Mouse (Mus musculus) left cerebral cortex, postnatal 10 days (tissue): ENCODE data around the gene Col18a1. TPM values are rescaled to one million over a fixed set of nuclear protein-coding genes. Genes with fewer than 3 reads are reported as not detected.
A peak's percentile ranks its signal among the peaks of the same experiment; 100 is the strongest.

Source experiments
- DNase-seq, 2 experiments: peaks; one replicate each; pipeline ENCODE4 v3.0.0; 2021 to 2022; ENCODE audit warnings: low spot score in 2 of 2, mixed read lengths in 1 of 2; ENCODE audit errors: extremely low spot score in 1 of 2
- intact Hi-C: fragments of 180-260 bp; cut with DNase I; formaldehyde crosslinking; loops from one replicate; pipeline ENCODE4 v1.15.1; 2025
- total RNA-seq, 2 experiments: library from RNA; stranded (reverse); gene quantifications; 2 replicates each; pipeline ENCODE4 v1.2.3; 2021

Col18a1 gene
- total RNA-seq, 2 experiments from 2014 or later = 12.5 to 13.4 TPM

DNA sequence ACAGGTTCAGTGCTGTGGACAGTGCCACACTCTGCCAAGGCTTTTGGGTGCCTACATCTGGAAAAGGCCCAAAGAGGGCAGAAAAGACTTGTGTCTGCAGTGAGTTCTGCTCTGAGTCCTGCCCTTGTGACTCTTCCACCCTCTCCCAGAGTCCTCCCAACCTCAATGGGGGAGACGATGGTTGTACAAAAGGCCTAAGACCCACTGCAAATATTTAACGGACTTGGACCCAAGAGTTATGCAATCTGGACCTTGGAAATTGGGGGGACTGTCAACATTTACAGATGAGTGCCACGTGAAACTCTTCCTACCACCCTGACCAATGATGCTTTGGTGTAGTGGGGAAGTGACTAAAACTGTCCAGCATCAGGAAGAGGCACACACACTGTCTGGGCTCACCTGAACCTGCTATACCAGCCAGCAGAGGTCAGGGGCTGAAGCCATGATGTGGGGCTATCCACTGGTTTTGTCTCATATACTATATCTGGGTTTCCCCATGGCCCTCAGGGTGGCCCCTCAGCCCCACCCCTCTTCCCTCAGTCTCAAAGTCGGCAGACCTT, 74.7 kb downstream of the Col18a1 start:
- intact Hi-C loops = no loop called here
- no peak for DNase-seq

DNA sequence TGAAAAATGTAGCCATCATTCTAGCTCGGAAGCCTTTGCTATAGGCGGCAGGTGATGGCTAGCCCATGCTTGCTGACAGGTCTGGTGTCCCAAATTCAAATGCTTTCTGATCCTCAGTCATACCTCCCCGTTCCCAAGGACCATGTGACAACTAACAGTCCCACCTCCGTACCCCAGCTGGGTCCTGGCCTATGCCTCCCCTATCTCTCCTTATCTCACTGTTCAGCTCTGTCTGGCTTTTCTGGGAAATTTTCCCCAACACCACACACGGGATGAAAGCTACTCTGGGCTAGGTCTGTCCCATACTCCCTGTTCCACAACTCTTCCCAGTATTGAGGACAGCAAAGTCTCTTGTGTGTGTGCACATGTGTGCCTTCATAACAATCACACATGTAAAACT, 76.3 kb downstream of the Col18a1 start:
- intact Hi-C loops = no loop called here
- DNase-seq = no peak

DNA sequence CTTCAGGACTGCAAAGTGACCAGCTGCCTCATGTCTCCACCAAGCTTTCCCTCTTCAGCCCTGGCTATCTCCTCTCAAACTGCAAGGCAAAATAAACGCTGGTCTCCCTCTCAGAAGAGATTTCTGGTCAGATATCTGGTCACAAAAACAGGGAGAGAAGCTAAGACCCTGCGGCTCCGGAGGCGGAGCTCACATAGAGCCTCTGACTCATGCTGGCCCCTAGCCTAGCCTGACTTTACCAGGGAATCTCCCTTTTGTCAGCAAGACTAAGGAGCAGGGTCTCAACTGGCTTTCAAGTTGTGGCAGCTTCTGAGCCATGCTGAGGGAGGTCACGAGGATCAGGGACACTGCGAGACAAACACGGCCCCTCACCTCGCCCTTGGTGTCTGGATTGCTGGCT, 77.0 kb downstream of the Col18a1 start:
- intact Hi-C loops = loop anchor here (5.0 to 10.0 kb wide), 2 partner anchors 38 to 265 kb away; no protein-coding TSS in a partner anchor

DNA sequence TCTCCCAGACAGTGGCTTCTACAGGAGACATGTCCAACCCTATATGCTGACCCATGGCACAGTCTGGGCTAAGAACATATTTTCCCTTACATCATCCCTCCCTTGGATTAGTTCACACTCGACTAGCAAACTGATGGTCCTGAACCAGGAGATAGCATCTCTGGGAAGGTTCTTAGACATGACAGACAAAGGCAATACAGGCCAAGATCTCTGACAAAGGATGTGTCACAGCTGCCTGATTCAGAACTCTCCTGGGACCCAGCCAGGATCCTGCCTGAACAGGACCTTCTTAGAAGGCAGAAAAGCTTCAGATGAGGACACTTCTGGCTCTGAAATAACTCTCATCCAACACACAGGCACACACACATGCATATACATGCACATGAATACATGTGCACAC, 81.8 kb downstream of the Col18a1 start:
- DNase-seq = no peak
- intact Hi-C loops = loop anchor here (5.0 to 10.0 kb wide), 2 partner anchors 168 to 270 kb away; no protein-coding TSS in a partner anchor

More for the DNA sequence above, 77.0 kb downstream of the Col18a1 start:
- no peak for DNase-seq

DNA sequence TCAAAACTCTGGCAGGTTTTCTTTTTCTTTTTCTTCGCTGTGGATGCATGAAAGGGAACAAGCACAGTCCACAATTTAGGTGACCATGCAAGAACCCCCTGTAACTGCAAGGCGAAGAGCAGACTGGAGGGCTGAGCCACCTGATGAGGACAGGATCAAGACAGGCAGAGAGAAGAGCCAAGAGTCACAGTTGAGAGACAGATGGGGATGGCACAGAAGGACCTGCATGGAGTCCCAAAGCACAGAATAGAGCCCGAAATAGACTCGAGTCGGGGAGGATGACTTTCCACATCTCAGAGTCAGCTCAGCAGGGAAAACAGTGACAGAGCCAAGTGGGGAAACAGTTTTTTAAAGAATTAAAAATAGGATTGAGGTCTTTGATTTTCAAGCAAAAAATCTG, 83.4 kb downstream of the Col18a1 start:
- DNase-seq = no peak
- intact Hi-C loops = loop anchor here (5.0 to 10.0 kb wide), 2 partner anchors 169 to 272 kb away; no protein-coding TSS in a partner anchor

DNA sequence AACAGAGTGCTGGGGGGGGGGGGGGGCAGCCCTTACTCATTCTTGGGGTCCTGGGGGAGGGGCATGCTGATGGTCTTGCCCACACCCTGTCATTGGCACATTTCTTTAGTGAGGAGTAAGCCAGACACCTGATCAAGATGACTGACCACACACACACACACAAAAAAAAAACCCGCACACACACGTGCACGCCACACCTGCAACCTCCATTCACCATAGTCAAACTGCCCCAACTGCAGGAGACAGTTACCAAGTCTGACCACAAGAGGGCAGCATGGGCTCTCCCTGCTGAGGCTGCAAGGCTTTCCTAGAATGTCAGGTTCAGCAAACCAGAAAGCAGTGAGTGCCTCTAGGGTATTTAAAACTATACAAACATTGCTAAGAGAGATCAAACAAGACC, 83.9 kb downstream of the Col18a1 start:
- DNase-seq = peak; percentile 74 to 80
- intact Hi-C loops = loop anchor here (5.0 to 10.0 kb wide), 2 partner anchors 170 to 272 kb away; no protein-coding TSS in a partner anchor

DNA sequence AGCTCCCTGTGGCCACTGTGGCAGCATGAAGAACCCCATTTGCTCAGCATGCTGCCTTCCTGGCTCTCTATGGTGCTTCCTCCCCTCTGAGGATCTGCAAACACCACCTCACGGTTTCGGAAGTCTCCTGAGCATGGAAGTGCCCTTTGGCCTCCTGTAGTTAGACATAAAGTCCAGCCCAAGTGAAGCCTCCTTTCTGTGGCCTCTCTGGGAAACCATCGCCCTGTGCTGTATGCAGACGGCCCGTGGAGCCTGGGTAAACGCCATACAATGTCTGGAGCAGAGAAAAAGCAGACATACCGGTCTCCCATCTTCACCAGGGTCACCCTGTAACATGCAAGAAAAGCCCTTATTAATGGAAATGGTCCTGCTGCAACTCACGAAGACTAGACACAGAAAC, 87.4 kb downstream of the Col18a1 start:
- intact Hi-C loops = no loop called here
- DNase-seq = no peak

DNA sequence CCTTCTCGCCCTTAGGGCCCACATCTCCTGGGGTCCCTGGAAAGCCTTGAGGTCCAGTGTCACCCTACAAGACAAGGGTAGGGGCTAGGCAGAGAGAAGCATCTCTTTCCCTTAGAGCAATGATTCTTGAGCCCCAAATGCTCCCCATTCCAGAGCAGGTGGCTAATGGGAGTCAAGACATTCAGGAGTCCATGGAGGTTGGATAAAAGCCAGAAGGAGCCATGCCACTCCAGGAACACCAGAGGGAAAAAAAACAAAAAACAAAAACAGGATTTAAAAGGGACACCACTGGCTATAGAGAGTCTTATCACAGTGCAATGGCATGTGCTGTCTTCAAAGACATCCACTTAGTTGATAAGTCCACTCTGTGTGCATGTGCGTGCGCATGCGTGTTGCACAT, 87.9 kb downstream of the Col18a1 start:
- no peak for DNase-seq
- intact Hi-C loops = no loop called here

DNA sequence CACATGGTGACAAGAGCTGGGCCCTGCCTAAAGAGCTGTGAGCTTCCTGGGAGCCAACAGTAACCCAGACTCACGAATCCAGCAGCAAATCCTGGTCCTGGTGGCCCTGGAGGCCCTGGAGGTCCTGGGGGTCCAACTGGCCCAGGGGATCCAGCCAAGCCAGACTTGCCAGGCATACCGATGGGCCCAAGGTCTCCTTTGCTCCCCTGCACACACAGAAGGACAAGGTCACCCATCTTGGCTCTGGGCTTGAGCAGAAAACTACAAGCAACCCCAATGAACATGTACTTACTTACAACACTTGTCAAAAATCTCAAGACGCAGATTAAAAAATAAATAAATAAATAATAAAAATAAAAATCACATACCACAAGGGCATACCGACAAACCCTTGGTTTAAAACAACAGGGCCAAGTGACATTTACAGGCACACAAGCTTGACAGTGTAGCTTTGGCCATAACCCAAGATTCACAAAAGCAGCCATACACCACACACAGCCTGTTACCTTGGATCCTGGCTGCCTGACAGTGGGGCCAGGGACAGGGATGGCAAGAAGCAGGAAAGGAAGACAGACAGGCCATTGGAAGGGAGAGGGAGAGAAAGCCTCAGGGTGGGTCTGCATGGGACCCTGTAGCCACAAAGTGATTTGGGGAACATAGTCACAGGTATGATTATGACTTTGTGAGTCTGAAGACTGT, 91.9 kb downstream of the Col18a1 start:
- intact Hi-C loops = loop anchor here (5.0 kb wide), 1 partner anchor 237 kb away; no protein-coding TSS in a partner anchor
- DNase-seq = no peak

DNA sequence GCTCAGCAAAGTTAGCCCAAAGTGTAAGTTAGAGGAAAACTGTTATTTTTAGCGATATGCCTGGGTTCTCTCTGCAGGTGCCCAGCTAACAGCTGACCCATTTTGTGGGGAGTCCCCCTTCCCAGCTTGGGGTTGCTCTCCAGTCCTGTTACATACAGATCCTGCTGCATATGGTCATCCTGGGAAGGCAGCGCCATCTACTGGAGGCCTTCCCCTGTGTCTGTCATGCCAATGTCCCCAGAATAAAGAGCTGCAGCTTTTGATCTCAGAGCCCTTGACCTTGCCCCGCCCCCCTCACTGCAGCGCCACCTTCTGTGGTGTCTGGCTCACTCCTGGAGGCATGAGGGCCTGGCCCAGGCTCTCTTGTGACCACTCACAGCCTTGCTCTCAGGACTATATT, 96.3 kb downstream of the Col18a1 start:
- DNase-seq = peak in 1 of 2 experiments; percentile 79
- intact Hi-C loops = loop anchor here (5.0 kb wide), 1 partner anchor 233 kb away; no protein-coding TSS in a partner anchor

DNA sequence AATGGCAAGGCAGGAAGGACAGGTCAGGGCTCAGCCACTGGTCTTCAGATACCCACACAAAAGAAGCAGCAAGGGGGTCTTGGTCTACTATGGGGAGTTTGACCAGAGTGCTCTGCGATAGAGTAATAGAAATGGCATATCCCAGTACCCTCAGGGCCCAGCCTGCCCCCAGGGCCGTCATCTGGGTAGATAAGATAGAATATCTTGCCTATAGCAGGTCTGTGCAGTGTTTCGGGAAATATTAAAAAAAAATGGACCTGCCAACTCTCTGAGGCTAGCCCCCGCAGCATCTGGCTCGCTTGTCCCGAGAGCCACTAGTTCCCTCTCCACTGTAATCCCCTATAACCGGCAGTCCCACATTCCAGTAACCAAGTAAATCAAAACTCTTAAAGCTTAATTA, 97.9 kb downstream of the Col18a1 start:
- intact Hi-C loops = no loop called here
- no peak for DNase-seq

DNA sequence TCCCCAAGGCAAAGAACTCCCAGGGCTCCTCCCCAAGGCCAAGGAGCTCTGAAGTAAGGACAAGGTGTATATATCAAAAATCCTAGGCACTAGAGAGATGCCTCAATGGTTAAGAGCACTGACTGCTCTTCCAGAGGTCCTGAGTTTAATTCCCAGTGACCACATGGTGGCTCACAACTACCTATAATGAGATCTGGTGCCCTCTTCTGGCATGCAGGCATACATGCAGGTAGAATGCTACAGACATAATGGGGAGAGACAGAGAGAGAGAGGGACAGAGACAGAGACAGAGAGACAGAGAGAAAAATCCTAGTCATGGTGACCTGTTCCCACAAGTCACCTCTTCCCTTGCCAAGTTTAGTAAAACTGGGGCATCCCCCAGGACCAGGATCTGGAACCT, 101.7 kb downstream of the Col18a1 start:
- no peak for DNase-seq
- intact Hi-C loops = no loop called here

DNA sequence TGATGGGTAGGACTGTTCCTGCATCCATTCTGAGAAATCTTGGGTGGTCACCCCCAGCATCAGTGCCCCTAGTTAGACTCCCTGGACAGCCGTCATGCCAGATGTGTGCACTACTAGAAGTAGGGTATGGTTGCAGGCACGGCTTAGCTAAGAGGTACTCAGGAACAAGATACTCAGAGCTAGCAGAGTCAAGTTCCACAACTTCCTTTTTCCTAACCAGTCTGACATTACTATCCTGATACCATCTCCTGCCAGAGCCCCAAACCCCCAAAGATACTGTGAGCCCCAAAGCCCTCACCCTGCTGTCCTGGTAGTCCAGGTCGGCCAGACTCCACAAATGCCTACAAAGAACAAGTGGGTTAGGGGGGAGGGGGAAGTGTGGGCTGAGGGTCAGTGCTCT, 102.1 kb downstream of the Col18a1 start:
- intact Hi-C loops = no loop called here
- DNase-seq = no peak

DNA sequence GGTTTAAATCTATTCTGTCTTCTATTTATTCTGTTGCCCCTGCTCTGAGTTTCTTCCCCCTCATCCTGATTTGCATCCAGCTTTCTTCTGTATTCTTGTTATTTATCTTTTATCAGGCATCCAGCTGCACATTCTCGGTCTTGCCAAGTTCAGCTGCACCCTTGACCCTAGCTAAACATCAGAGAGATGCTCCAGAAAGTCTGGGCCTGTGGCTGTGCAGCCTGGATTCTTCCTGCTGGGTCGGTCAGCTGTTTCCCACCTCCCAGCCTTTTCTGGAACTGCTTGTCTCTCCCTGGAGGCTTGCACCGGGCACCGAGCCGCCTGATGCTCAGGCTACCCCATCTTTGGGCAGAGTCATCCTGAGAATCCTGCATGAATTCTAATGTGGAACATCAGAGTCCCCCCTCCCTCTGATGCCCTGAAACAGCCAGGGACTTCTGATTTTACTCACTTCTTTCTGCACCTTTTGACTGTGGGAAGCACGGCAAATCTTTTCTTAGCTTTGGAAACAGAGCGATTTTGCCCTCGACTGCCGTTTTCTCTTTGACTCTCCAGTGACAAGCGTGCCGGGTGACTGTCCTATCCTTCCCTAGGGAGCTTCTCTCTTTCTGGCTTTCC, 103.8 kb downstream of the Col18a1 start:
- DNase-seq = peak; percentile 18 to 84
- intact Hi-C loops = no loop called here

DNA sequence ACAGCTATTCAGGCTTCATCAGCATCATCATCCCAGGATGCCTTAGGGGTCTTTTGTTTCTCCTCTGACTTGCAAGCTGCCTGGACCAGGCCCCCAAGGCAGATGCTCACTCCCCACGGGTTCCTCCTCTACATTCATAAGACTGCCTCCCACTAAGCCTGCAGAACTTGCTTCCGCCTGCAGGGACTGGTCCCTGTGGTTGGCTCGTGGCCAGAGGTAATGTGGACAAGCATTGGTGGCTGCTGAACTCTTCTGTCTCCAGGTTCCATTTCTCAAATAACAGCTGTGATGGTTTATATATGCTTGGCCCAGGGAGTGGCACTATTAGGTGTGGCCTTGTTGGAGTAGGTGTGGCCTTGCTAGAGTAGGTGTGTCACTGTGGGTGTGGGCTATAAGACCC, 104.9 kb downstream of the Col18a1 start:
- peak in 1 of 2 experiments; percentile 77 for DNase-seq
- intact Hi-C loops = no loop called here

DNA sequence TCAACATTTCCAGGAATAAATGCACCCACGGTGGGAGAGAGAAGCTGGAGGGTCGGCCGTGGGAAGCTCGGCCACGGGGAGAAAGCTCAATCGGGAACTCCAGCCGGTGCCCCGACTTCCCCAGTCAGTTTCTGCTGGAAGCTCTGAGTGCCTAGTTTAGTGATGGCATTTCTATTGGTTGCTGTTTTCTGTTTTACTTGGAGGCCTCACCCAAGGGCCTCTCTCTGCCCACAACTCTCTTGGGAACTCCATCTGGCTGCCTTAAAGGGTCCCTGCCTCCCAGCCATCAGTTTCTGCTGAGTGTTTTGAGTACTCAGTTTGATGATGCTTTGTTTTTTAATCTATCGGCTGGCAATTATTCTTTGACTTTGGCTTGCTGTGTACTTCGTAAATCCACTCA, 109.6 kb downstream of the Col18a1 start:
- no peak for DNase-seq
- intact Hi-C loops = no loop called here

DNA sequence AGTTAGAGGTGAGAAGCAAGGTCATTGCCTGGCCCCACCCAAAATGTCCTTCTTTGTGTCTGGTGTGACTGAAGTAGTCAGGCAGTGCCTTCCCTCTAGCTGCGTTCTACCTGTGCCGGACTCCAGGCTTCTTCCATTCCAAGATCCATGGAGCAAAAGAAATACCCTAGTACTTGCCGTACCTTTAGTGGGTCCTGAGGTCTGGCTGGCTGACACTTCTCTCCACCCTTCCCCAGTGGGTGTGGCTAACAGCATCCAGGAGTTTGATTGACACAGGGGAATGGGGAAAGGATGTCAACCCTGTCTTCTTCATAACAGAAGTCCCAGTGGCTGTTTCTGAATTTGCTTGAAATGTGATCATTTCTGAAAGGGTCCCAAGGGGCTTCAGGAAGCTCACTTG, 117.7 kb downstream of the Col18a1 start:
- no peak for DNase-seq
- intact Hi-C loops = no loop called here

DNA sequence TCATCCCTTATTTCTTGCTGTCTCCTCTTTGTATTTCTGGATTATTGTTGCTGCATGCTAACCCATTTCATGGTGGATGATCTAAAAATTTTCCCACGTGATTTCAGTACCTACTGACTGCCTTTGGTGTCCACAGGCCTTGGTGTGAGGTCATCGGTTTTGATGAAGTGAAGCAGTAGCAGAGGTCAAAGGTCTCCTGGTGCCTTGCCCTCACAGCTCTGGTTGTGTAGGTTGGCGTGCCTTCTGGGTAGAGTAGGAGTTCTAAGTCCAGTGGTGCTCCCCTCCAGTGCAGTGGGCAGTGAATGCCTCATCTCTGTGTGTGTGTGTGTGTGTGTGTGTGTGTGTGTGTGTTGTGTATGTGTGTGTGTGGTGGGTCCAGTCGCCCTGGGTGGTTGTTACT, 118.2 kb downstream of the Col18a1 start:
- intact Hi-C loops = no loop called here
- DNase-seq = no peak

DNA sequence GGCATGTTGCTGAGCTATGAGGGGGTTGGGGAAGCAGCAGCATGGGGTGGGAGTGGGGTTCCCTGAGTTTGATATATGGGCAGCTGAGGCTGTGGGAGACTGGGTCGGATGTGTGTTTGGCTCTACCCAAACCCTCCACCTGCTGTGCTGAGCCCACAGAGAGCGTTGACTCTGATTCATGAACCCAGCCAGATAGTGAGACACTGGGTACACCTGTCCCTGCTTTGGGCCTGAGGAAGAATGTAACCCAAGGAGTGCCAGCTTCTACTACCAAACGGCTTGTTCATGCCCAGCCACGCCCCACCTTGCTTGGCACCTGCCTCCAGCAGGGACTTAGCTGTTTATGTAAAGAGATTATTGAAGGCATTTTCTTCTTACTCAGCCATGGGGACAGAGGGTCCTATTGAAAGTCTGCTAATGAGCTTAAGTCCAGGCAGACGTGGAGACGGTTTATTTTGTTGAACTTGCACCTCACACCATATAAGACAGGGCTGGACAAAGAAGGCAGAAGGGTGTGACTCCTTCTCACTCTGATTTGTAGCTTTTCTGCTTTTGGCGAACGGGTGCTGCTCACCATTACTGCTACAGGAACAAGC, 127.7 kb downstream of the Col18a1 start:
- DNase-seq = no peak
- intact Hi-C loops = no loop called here

DNA sequence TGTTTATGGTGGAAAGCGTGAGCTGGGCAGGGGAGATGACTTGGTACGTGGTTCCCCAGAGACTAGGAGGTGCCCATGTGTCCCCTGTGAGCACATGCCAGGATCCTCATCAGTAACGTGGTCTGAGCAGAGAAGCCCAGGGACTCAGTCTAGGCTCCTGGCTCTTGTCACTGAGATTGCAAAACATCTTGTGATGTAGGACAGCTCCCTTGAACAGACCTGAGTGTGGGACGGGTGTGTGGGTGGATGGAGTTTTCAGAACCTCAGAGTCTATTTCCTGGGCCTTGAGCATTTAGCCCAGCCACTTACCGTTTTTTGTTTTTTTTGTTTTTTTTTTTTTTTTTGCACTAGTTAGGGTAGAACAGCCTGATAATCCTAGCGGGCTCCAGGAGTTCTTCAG, 130.9 kb downstream of the Col18a1 start:
- no peak for DNase-seq
- intact Hi-C loops = no loop called here
